Mouse (Mus musculus) heart, adult 18-20 months (tissue): ENCODE results near the gene Cd52. TPM values are rescaled to one million over a fixed set of nuclear protein-coding genes. Genes with fewer than 3 reads are reported as not detected.

ENCODE experiments used
- DNase-seq, 2 experiments: peaks; one replicate each; pipeline ENCODE4 v3.0.0; 2021 to 2022; ENCODE audit warnings: mixed read lengths in 1 of 2
- total RNA-seq, 2 experiments: library from RNA; stranded (reverse); gene quantifications; 2 replicates each; pipeline ENCODE4 v1.2.3; 2021

Gene Cd52
- total RNA-seq, 2 experiments from 2014 or later: 5.8 to 20.9 TPM

DNA sequence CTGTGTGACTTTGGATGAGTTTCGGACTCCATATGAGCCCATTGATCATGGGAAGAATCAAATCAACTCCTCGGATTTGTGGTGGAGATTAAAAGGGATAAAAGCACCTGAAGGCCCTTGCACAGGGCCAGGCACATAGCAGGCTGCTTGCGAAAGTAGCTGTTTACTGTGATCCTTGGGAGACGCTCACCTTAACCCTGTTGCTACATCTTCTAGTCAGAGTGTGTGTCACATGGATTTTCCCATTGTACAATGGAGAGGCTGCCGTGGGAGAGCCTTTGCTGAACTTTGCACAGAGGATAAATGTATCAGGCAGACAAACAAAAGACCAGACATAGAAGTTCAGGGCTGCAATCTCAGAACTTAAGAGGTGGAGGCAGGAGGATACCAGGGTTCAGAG is 43.0 kb downstream of the Cd52 start:
- no peak for DNase-seq

- DNase-seq: no peak
These were observed 47.2 kb downstream of the Cd52 start for GRCm38 (mm10) chr4:134047648-134048047.

DNA sequence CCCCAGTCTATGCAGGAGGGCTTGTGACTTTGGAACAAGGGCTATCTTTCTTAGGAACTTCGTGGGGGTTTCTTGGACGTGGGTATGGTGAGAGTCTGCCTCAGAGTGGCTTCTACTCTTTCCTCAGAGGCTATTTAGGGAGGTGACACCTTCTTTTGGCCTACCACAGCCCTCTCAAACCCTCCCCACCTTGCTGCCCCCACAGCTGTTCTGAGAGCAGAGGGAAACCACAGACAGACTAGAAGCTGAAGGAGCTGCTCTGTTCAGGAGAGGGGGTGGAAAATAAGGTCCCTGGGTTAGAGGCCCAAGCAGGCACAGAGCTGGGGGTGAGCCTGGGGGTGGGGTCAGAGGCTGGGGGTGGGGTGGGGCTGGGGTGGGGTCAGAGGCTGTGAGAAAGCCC is 51.8 kb downstream of the Cd52 start:
- no peak for DNase-seq

GRCm38 (mm10) chr4:134041317-134042123 is 53.4 kb downstream of the Cd52 start:
- DNase-seq: no peak

DNA sequence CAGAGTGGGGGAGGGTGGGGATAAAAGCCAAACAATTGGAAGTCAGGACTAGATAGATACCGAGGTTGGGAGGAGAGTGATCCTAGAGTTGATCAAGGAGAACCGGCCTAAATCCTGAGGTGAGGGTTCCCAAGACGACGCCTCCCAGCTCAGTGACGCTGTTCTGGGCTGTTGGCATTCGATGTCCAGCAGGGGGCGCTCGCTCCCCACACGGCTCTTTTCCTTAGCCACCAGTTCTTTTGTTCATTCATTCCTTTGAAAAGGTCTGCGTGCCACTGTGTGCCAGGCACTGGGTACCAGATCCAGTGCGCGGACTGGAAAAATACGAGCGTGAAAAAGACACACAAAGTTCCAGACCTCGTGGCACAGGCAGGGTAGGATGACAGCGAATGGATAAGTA is 58.9 kb downstream of the Cd52 start:
- DNase-seq: peak; percentile 50 to 85

Other genes with a start within 250 kb of the Cd52 start
- 1 to 10 TPM; 4.4 to 6.2 TPM for gene Rps6ka1, start 207.3 kb downstream of the Cd52 start, total RNA-seq
- gene Hmgn2, start 126.4 kb downstream of the Cd52 start, total RNA-seq: 100 to 1,000 TPM; 106 to 113 TPM
- 10 to 100 TPM; 29.9 to 31.9 TPM for gene Dhdds, start 94.2 kb downstream of the Cd52 start, total RNA-seq
- gene Lin28a, start 76.2 kb downstream of the Cd52 start, total RNA-seq: not detected
- not detected for gene Zfp683, start 41.2 kb downstream of the Cd52 start, total RNA-seq
- gene Crybg2, start 34.3 kb downstream of the Cd52 start, total RNA-seq: under 1 TPM in 1 of 2 experiments, not detected in 1; 0.08 TPM
- gene Ubxn11, start 7.5 kb upstream of the Cd52 start, total RNA-seq: 1 to 10 TPM; 2.0 to 2.4 TPM
- gene Sh3bgrl3, start 33.7 kb upstream of the Cd52 start, total RNA-seq: 10 to 100 TPM; 34.0 to 42.8 TPM
- 10 to 100 TPM; 40.4 to 41.9 TPM for gene Cep85, start 92.0 kb upstream of the Cd52 start, total RNA-seq
- gene Gm7534, start 107.9 kb upstream of the Cd52 start, total RNA-seq: not detected
- gene Catsper4, start 132.3 kb upstream of the Cd52 start, total RNA-seq: not detected
- gene Cnksr1, start 143.3 kb upstream of the Cd52 start, total RNA-seq: 1 to 10 TPM; 3.9 to 6.3 TPM
- not detected for gene E130218I03Rik, start 148.6 kb upstream of the Cd52 start, total RNA-seq
- gene Zfp593, start 150.5 kb upstream of the Cd52 start, total RNA-seq: 1 to 10 TPM; 3.3 to 3.6 TPM
- not detected for gene Gm30191, start 151.9 kb upstream of the Cd52 start, total RNA-seq
- 1 to 10 TPM; 5.1 to 6.3 TPM for gene Grrp1, start 159.0 kb upstream of the Cd52 start, total RNA-seq
- 1 to 10 TPM; 4.8 to 8.0 TPM for gene Pdik1l, start 192.8 kb upstream of the Cd52 start, total RNA-seq
- 100 to 1,000 TPM; 195 to 199 TPM for gene Trim63, start 220.0 kb upstream of the Cd52 start, total RNA-seq
- under 1 TPM; 0.30 to 0.72 TPM for gene Slc30a2, start 248.1 kb upstream of the Cd52 start, total RNA-seq